8 mouse cellular contexts compared by ENCODE assay signal in the genomic region with DNA sequence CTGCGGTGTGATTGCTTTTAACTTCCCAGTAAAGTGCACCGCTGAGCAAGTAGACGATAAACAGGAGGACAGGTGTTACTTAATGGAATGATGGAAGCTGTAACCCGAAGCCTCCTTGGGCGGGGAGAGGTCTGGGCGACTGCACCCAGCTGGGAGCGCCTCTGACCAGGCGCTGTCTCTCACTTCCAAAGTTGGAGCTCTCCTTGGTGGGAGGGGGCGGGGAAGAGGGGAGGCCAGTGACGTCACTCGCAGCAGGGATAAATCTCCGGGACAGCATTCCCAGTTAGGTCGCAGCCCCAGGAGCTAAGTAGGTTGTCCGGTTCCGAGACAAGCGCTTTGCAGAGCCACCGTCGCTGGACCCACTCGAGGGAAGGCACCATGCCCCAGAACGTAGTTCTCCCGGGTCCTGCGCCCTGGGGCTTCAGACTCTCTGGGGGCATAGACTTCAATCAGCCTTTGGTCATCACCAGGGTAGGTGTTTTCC. TPM values are rescaled to one million over a fixed set of nuclear protein-coding genes. Genes with fewer than 3 reads are reported as not detected.
DNase-seq lines count a peak whose midpoint lies in the region; ATAC-seq and TF ChIP-seq lines count a peak whose summit lies in the region.

A gene (plus strand): TSS at position 260 of the 484 bp plus-strand sequence.

- peaks cover 17% of the 10 kb centered on the region for H3K27me3 ChIP-seq in forebrain, postnatal 0 days (ENCODE audit: insufficient read depth, low read length)
- H3K27me3 ChIP-seq in hindbrain, embryonic 11.5 days (ENCODE audit: control insufficient read depth, insufficient read depth, low read length), result no peaks in the 10 kb centered on the region
- H3K27me3 ChIP-seq in liver, embryonic 11.5 days (replicated peaks; ENCODE audit: control insufficient read depth, insufficient read depth, low read length), result peaks cover 9% of the 10 kb centered on the region
- H3K27me3 ChIP-seq in neural tube, embryonic 12.5 days (replicated peaks), result 0 out of 2 replicates have a peak, but pooled peaks cover 4% of the 10 kb centered on the region

- peak within 1 kb of the TSS; percentile 37 for H3K4me3 ChIP-seq in forebrain, postnatal 0 days (ENCODE audit: low read depth, low read length)
- peak within 1 kb of the TSS; percentile 24 for H3K4me3 ChIP-seq in hindbrain, embryonic 11.5 days (ENCODE audit: low read depth, low read length)
- peak within 1 kb of the TSS; percentile 36 for H3K4me3 ChIP-seq in liver, embryonic 11.5 days (ENCODE audit: low read depth, low read length)
- H3K4me3 ChIP-seq in neural tube, embryonic 12.5 days, result peak within 1 kb of the TSS; percentile 31

- H3K36me3 ChIP-seq in forebrain, postnatal 0 days (ENCODE audit: insufficient read depth), result no peaks in the 10 kb centered on the region
- no peaks in the 10 kb centered on the region for H3K36me3 ChIP-seq in hindbrain, embryonic 11.5 days (ENCODE audit: control insufficient read depth, insufficient read depth, low read length)
- H3K36me3 ChIP-seq in liver, embryonic 11.5 days (ENCODE audit: control insufficient read depth, insufficient read depth, low read length), result no peaks in the 10 kb centered on the region
- no peaks in the 10 kb centered on the region for H3K36me3 ChIP-seq in neural tube, embryonic 12.5 days

- WGBS in forebrain, postnatal 0 days, result 2% methylated on average over 22 of the region's 22 CpGs
- WGBS in hindbrain, embryonic 11.5 days, result 1% methylated on average over 22 of the region's 22 CpGs
- under 1% methylated on average over 21 of the region's 22 CpGs for WGBS in liver, embryonic 11.5 days
- under 1% methylated on average over 22 of the region's 22 CpGs for WGBS in neural tube, embryonic 12.5 days

- H3K9me3 ChIP-seq in forebrain, postnatal 0 days (ENCODE audit: low read length), result 0 out of 2 replicates have a peak, but pooled peaks cover under 1% of the 10 kb centered on the region
- H3K9me3 ChIP-seq in hindbrain, embryonic 11.5 days (ENCODE audit: control insufficient read depth, low read length), result no peaks in the 10 kb centered on the region
- H3K9me3 ChIP-seq in liver, embryonic 11.5 days (ENCODE audit: control insufficient read depth, low read length), result no peaks in the 10 kb centered on the region
- H3K9me3 ChIP-seq in neural tube, embryonic 12.5 days, result peaks cover under 1% of the 10 kb centered on the region; the same call in 1 of the 2 replicates

- no peak within 1 kb of the TSS for H3K27ac ChIP-seq in forebrain, postnatal 0 days (ENCODE audit: low read depth, low read length)
- no peak within 1 kb of the TSS for H3K27ac ChIP-seq in hindbrain, embryonic 11.5 days (ENCODE audit: low read depth, low read length)
- H3K27ac ChIP-seq in liver, embryonic 11.5 days (ENCODE audit: low read depth, low read length), result no peak within 1 kb of the TSS
- H3K27ac ChIP-seq in neural tube, embryonic 12.5 days, result no peak within 1 kb of the TSS

- H3K4me1 ChIP-seq in forebrain, postnatal 0 days (ENCODE audit: insufficient read depth), result peaks cover 5% of the 10 kb centered on the region; the same call in 1 of the 2 replicates
- H3K4me1 ChIP-seq in hindbrain, embryonic 11.5 days (replicated peaks; ENCODE audit: control insufficient read depth, insufficient read depth, low read length), result 0 out of 2 replicates have a peak, but pooled peaks cover 3% of the 10 kb centered on the region
- H3K4me1 ChIP-seq in liver, embryonic 11.5 days (replicated peaks; ENCODE audit: control insufficient read depth, insufficient read depth, low read length), result no peaks in the 10 kb centered on the region
- peaks cover 11% of the 10 kb centered on the region for H3K4me1 ChIP-seq in neural tube, embryonic 12.5 days

- H3K9ac ChIP-seq in forebrain, postnatal 0 days, result peak within 1 kb of the TSS; percentile 40
- H3K9ac ChIP-seq in hindbrain, embryonic 11.5 days (ENCODE audit: low read depth, low read length), result no peak within 1 kb of the TSS
- H3K9ac ChIP-seq in liver, embryonic 11.5 days (ENCODE audit: low read depth, low read length), result no peak within 1 kb of the TSS
- H3K9ac ChIP-seq in neural tube, embryonic 12.5 days, result 0 out of 2 replicates have a peak within 1 kb of the TSS, but pooled peaks have one; percentile 8

- ATAC-seq in forebrain, postnatal 0 days, result peak; percentile 45; the same call in 1 of the 2 replicates
- ATAC-seq in hindbrain, embryonic 11.5 days (ENCODE audit: low FRiP score), result peak; percentile 78
- ATAC-seq in liver, embryonic 11.5 days (replicated peaks; ENCODE audit: low FRiP score), result peak; percentile 29
- peak; percentile 77; the same call in 1 of the 2 replicates for ATAC-seq in neural tube, embryonic 12.5 days (ENCODE audit: low FRiP score, low read depth)
- no peak for ATAC-seq in megakaryocyte progenitor cell, adult 5-6 weeks (replicated peaks; ENCODE audit: poor library complexity)

- DNase-seq in ovary, adult 18-20 months (ENCODE audit: low spot score), result peak; percentile 18
- no peak for DNase-seq in ovary, postnatal 14 days (ENCODE audit: low spot score)
- DNase-seq in forebrain, postnatal 0 days, result peak; percentile 27
- DNase-seq in hindbrain, embryonic 11.5 days (ENCODE audit: low spot score), result peak; percentile 61
- DNase-seq in liver, embryonic 11.5 days (ENCODE audit: low spot score), result peak; percentile 40
- no peak for DNase-seq in frontal cortex, postnatal 10 days (ENCODE audit: low spot score in 2 of 2)

- TF ChIP-seq CTCF in forebrain, postnatal 0 days (IDR thresholded peaks at IDR 0.05; ENCODE audit: low read depth), result no peak

- peak within 1 kb of the TSS; percentile 73 for H3K4me2 ChIP-seq in forebrain, postnatal 0 days (ENCODE audit: low read depth)
- H3K4me2 ChIP-seq in hindbrain, embryonic 11.5 days (replicated peaks; ENCODE audit: low read depth, low read length), result peak within 1 kb of the TSS; percentile 60
- H3K4me2 ChIP-seq in liver, embryonic 11.5 days, result peak within 1 kb of the TSS; percentile 66
- peak within 1 kb of the TSS; percentile 78 for H3K4me2 ChIP-seq in neural tube, embryonic 12.5 days (replicated peaks)

RNA-seq across cellular contexts. Expression of the gene that starts here (rescaled TPM):
- total RNA-seq in forebrain, postnatal 0 days (2014; rRNA removed), result 4.2 and 4.8 TPM in 2 replicates
- 2.8 and 5.8 TPM in 2 replicates for polyA plus RNA-seq in forebrain, postnatal 0 days (2015; fragmentation: Nextera tagmentation; extraction: Ambion mirVana)
- 2.9 and 3.4 TPM in 2 replicates for polyA plus RNA-seq in hindbrain, embryonic 11.5 days (2014; fragmentation: Nextera tagmentation; extraction: Ambion mirVana)
- 7.7 and 8.3 TPM in 2 replicates for polyA plus RNA-seq in liver, embryonic 11.5 days (2014; fragmentation: Nextera tagmentation; extraction: Ambion mirVana)
- polyA plus RNA-seq in neural tube, embryonic 12.5 days (2016; fragmentation: Nextera tagmentation; extraction: Ambion mirVana), result 13.1 and 14.0 TPM in 2 replicates
- total RNA-seq in megakaryocyte progenitor cell, adult 5-6 weeks (2015), result not detected in 2 replicates
- total RNA-seq in megakaryocyte progenitor cell, adult 5-6 weeks (2017), result not detected in 2 replicates

Comparison
In these comparisons a context has a peak if more than half of its experiments do, and no peak if none do; other contexts are left out.
1. DNase-seq: peak in ovary, adult 18-20 months (single experiment), forebrain, postnatal 0 days (single experiment), hindbrain, embryonic 11.5 days (single experiment) and liver, embryonic 11.5 days (single experiment); none in ovary, postnatal 14 days (single experiment) and frontal cortex, postnatal 10 days (0 of 2).
2. H3K9ac ChIP-seq: peak in forebrain, postnatal 0 days (single experiment) and neural tube, embryonic 12.5 days (single experiment); none in hindbrain, embryonic 11.5 days (single experiment) and liver, embryonic 11.5 days (single experiment).
3. Peak in every context shown above with its lines, with median percentiles within 50 percentile points of each other: H3K4me2 ChIP-seq and H3K4me3 ChIP-seq.